Mouse (Mus musculus) cortical plate, adult 2 months (tissue): Measurements from ENCODE around the gene Scg5.

ENCODE experiments used
- CTCF ChIP-seq: fragments of 200-500 bp; IDR thresholded peaks from 2 replicates; pipeline ENCODE4 v1.5.1; 2011; ENCODE audit warnings: mild to moderate bottlenecking, control low read depth, low read length; ENCODE audit not compliant: insufficient read depth; ENCODE audit errors: extremely low read depth
- POLR2A ChIP-seq: fragments of 200-500 bp; IDR thresholded peaks from 2 replicates; pipeline ENCODE4 v1.6.1; 2011; ENCODE audit warnings: mild to moderate bottlenecking, low read length, control low read depth; ENCODE audit not compliant: insufficient read depth; ENCODE audit errors: extremely low read depth

GRCm38 (mm10) chr2:113779336-113779735 is 49.6 kb downstream of the Scg5 start:
- TF ChIP-seq CTCF, result no peak
- no peak for TF ChIP-seq POLR2A
